Mouse (Mus musculus) kidney, adult 8-10 months (tissue): ENCODE measurements at regions not wholly inside any gene's neighbourhood (a gene's known extent, or its start where the extent isn't known, plus 50 kb on each side); places are given as distances from the start of the nearest gene placed in this dataset.
"Not testable (repeated sequence)": the region's sequence is repeated elsewhere in the genome, so short reads cannot be mapped to it uniquely, and the experiment has no call there.

Experiments used
- DNase-seq, 2 experiments: peaks; one replicate each; pipeline ENCODE4 v3.0.0; 2022

- no peak for DNase-seq
These were observed 706.4 kb upstream of the Rag2 start for GRCm38 (mm10) chr2:100918122-100918521.

DNA sequence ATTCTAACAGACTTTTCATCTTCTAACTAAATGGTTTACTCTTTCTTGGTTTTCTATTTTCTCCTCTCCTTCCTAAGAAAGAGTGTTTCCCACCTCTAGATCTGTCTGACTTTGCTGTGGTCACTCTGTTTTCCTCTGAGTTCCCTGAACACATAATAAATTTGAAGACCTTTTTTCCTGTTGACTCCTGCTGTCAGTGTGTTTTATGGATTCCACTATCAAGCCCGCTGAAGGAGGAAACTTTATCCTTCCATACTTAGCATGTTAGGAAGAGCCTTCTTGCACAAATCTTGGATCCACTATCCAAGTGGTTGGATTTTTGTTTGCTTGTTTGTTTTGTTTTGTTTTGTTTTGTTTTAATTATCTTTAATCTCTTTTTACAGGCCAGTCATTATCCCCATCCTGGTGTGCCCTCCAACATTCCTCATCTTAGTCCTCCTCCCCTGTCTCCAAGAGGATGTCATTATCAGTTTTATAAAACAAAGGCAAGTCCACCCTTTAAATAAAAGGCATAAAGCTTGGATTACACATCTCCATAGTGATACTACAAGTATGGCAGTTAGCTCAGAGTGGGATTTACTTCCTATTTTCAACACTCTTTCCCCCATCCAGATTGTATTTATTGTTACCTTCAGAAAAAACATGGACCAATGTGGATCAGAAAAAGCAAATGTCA, 704.8 kb upstream of the Rag2 start:
- DNase-seq = no peak

- DNase-seq = not testable (repeated sequence)
These were observed 675.9 kb upstream of the Rag2 start for GRCm38 (mm10) chr2:100948632-100949031.

GRCm38 (mm10) chr2:100959412-100959811, 665.1 kb upstream of the Rag2 start:
- no peak for DNase-seq

DNA sequence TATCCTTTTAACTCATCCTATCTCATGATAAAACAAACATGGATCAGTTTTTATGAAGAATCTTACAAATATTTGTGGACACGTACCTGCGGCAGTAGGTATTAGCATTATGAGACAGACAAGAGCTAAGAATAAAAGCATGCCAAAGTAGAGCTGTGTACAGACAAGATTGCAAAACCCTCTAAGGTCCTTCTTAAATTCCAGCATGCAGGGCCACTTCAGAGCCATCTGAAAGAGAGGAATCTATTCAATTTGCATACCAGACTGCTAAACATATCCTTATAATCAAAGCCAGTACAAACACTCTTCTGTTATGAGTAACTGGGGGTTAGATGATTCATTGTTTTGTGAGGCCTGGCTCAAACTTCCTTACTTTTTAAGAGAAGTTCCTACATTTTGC, 659.9 kb upstream of the Rag2 start:
- no peak for DNase-seq

DNA sequence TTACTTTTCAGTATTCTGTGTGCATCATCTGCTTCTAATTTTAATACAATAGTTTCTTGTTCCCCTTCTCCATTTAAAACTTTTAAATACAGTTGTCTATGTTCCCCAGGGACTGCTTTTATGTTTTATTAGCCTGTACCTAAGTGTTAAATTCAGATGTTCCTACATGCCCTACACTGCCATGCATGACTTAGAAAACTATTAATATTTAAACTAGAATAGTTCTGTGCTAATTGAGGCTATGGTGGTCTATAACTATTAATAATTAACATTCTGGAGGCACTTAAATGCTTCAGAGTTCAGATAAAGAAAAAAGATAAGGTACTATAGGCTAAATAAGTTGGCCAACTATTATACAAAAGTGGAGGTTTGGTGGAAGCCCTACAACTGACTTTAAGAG, 647.3 kb upstream of the Rag2 start:
- no peak for DNase-seq

DNA sequence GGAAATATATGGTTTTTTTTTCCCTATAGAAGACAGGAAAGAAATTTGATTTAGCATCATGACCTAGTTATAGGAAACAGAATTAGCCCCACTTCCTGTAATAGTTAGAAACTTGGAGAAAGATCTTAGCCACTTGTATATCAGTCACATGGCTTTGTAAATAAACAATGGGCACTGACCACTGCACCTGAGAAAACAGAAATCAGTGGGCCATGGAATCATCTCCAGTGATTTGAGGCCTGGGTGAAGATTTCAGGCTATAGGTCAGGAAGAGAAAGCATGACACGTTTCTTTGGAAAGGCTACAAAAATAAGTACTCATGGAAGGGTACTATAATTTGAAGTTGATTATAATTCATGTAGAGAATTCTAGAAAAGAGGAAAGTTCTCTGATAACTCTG, 642.2 kb upstream of the Rag2 start:
- DNase-seq = no peak

GRCm38 (mm10) chr2:101015353-101015752, 609.2 kb upstream of the Rag2 start:
- no peak for DNase-seq

- no peak for DNase-seq
These were observed 605.1 kb upstream of the Rag2 start for GRCm38 (mm10) chr2:101019384-101019783.

- no peak for DNase-seq
These were observed 603.0 kb upstream of the Rag2 start for GRCm38 (mm10) chr2:101021515-101021914.

DNA sequence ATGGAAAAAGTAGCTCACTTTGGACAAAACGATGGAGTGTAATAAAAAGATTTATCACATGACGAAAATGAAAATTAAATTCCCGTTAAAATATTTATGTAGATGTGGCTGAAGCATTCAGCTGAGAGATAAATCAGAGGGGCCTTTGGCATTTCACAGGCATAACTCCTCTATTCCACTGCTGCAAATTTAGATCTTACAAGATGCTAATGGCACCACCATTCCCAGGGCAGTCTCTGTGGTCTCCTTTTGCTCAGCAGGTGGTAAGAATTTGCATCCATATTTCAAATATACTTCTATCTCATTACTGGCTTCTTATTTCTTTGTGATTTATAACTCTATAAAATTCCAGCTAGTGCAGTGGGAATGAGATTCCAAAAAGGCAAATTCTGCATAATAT, 581.5 kb upstream of the Rag2 start:
- no peak for DNase-seq

DNA sequence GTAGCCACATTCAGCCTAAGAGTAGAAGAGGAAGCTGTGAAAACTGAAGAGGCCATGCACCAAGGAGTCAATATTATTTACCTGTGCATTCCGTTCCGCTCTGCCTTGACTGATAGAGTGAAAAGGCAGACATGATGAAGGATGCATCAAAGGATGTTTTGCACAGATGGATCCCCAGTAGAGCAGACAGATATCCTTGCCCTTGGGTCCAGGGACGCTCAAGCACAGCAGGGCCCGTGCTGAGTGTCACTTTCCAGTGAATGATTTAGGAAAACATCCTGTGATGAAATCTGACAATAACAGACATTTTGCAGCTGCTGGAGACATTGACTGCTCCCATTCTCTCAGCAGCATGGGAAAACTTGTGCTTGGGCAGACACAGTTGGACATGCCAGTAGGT, 561.6 kb upstream of the Rag2 start:
- no peak for DNase-seq

- no peak for DNase-seq
These were observed 549.5 kb upstream of the Rag2 start for GRCm38 (mm10) chr2:101074990-101075389.

DNA sequence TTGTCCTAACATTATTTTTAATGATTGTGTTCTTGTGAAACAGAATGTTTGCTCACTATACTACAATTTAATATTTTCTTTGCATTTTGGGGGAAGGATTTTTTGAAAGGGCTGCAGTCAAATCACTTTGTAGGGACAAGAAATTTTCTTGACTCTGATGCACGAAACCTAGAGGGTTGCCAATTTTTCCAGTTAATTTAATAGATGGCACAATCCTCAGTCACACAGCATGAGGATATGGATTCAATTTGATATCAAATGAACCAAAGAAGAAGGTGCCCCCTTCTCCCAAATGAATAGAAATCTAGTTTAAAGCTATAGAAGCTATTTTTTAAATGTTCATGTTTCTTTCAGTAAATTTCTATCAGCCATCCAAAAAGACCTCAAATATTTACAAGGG, 544.3 kb upstream of the Rag2 start:
- DNase-seq = no peak

- DNase-seq = no peak
These were observed 540.7 kb upstream of the Rag2 start for GRCm38 (mm10) chr2:101083813-101084212.

- DNase-seq = no peak
These were observed 539.9 kb upstream of the Rag2 start for GRCm38 (mm10) chr2:101084648-101085047.

DNA sequence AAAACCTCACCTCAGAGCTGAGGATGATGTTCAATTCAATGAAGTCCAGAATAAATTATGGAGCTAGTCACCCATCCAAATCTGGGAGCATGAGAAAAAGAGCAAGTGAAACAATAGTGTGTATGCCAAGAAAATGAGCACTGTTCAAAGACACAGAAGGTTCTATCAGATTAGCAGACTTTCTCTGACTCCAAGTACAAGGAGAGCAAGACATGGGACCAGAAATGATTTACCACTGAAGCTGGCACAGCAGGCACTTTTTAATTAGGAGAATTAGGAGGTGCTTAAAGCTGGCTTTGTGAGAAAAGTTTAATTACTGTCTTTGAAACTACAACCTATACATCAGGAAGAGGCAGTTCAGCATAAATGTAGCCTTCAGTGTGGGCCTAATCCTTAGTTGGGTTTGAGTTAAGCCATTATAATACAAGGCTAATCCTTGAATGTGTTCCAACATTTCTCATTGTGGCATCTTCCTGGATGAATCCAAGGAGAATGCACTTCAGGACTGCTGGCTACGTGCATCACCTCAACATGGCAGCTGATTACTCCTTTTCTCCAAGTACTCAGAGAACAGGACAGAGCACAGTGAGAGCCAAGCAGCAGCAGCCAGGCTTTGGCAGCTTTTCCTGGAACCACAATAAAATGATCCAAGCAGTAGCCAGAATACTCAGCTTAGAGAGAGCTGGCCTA, 517.2 kb upstream of the Rag2 start:
- DNase-seq = no peak

- DNase-seq = no peak
These were observed 487.7 kb upstream of the Rag2 start for GRCm38 (mm10) chr2:101136867-101137266.

GRCm38 (mm10) chr2:101139931-101140330, 484.6 kb upstream of the Rag2 start:
- DNase-seq = no peak

DNA sequence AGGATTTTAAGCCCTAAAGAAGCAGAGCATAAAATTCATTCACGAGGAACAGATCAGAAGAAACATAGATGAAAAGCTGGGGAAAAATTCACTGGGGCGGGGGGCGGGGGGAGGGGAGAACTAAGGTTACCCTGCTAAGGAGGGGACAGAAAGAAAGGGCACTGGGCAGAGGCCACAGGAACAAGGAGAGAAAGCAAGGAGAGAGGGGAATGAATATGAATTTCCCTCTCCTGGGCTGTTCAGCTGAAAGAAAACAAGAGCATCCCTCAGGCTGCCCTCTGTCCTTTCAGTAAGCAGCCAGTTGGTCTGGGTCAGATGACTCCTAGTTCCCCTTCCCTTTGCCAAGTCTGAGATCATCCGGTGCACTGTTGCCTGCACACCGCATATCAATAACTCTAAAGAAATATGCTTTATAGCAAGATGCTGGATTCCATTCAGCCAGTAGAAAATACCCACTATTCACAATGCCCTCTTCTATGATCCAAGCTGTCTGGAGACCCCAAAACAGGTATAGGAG, 467.7 kb upstream of the Rag2 start:
- no peak for DNase-seq

DNA sequence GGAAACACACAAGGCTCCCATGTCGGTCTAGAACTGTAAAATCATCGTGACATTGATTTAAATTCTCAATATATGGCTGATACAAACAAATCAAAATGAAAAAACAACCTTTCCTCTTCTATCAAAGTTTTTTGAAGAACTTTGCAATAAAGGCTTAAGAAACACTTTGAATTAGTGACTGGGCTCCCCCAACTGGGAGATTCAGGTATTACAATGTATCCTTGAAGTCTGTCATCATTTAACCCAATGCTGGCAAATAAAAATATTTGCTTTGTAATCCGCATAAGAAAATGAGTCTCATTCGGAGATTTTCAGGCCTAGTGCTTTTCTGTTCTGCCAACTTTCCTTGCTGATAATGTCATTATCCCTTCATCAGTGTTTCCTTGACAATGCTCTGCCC, 465.2 kb upstream of the Rag2 start:
- DNase-seq = peak in 1 of 2 experiments; percentile 22

DNA sequence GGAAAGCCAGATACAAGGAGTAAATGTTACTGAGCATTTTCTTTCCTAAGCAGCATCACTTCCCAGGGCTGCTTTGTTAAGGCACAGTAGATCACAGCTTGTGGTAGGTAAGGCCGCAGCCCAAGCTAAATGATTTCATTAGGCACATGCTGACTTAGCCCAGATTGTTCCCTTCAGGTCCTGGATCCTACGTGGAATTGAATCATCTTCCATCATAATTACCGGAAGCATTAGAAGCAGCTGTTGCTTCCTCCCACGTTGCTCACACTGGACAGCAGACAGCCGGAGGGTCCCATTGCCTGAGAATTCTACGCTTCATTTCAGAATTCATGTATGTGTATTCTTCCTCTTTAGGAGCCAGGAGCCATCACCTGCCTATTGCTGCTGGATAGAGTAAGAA, 458.6 kb upstream of the Rag2 start:
- DNase-seq = no peak

DNA sequence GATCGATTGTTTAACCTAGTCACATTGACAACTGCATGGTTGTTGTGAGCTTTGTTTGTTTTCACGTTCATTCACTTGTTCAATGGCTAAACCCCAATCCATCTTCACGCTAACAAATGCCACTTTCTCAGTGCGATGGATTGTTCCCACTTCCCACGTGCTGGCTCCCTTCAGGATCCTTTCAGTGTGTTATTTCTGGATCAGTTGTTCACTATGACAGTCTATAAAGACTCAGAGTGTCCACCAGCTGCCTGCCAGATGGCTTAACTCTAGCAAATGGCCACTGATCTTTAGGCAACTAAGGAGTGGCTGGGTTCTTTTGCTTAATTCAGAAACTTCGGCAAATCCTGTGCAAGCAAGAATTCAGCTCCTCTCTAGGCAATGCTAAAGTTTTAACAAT, 451.7 kb upstream of the Rag2 start:
- DNase-seq = no peak

DNA sequence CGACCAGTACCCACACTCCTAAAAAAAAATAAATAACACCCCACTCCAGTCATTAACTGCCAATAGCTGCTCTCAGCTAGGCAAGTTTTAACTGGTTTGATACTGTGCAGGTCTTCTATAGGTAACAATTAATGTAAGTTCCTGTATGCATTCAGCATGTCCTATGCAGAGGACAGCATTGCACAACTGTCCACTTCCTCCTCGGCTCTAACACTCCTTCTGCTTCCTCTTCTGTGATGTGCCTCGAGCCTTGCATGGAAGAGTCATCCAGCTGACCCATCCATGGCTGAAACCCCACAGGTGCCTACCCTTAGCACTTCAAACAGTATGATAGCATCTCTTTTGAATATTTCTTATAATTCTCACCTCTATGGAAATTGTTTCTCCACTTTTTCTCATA, 449.4 kb upstream of the Rag2 start:
- no peak for DNase-seq

GRCm38 (mm10) chr2:101206637-101207036, 417.9 kb upstream of the Rag2 start:
- DNase-seq = no peak
